Mouse (Mus musculus): ENCODE measurements around the gene Fuca2. TPM values are rescaled to one million over a fixed set of nuclear protein-coding genes. Genes with fewer than 3 reads are reported as not detected.
A peak's percentile ranks its signal among the peaks of the same experiment; 100 is the strongest.

Fuca2 gene
- polyA plus RNA-seq, 1 experiment from 2014 or later = 24.9 TPM

GRCm38 (mm10) chr10:13552646-13553497 lies 53.5 kb downstream of the Fuca2 start, which contains the start of the genes Adat2 and Pex3:
Adat2 (plus strand) TSS chr10:13552894.
Pex3 (minus strand) TSS chr10:13553142.
- Histone ChIP-seq H3K9ac (ENCODE audit: low read length) (peak within 1 kb of the TSS; percentile 75), H3K27me3 (ENCODE audit: control insufficient read depth, insufficient read depth, low read length) (no peaks in the 10 kb centered on the region), H3K4me1 (ENCODE audit: control insufficient read depth, insufficient read depth, low read length) (peaks cover 3% of the 10 kb centered on the region; the same call in 1 of the 2 replicates), H3K4me3 (ENCODE audit: low read depth, low read length) (peak within 1 kb of the TSS; percentile 62), H3K27ac (ENCODE audit: low read depth, low read length) (no peak within 1 kb of the TSS), H3K9me3 (ENCODE audit: control insufficient read depth, low read length) (no peaks in the 10 kb centered on the region), H3K4me2 (ENCODE audit: low read depth) (peak within 1 kb of the TSS; percentile 47), H3K36me3 (ENCODE audit: control insufficient read depth, insufficient read depth, low read length) (no peaks in the 10 kb centered on the region)
- DNase-seq (ENCODE audit: low spot score) = peak; percentile 91
- ATAC-seq (ENCODE audit: insufficient read depth, low FRiP score, low TSS enrichment) = peak; percentile 96
- WGBS = under 1% methylated on average over 51 of the region's 51 CpGs

DNA sequence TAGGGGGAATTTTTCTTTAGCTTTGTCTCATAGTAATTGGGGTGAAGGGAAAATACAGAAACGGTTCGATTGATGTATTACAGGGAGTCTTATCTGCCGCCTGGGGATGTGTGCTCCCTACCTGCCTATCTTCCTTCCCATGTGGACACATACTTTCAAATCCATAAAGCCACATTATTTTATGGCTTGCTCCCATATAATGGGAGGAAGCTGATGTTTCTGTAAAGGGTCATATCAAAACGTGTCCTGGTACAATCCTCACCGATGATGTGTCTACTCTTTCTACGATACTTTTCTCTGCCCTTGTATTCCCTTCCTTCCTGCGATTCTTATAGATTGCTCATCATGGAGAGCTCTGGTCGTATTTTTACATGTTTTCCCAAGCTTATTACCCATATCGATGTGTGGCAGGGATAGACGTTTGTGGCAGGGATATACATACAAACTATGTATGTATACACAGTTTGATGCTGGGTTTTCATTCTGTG lies 54.2 kb downstream of the Fuca2 start:
- 30% methylated on average over 10 of the region's 10 CpGs for WGBS
- peak; percentile 17; the same call in 1 of the 2 replicates for ATAC-seq (ENCODE audit: insufficient read depth, low FRiP score, low TSS enrichment)
- no peak for DNase-seq (ENCODE audit: low spot score)
- Histone ChIP-seq H3K27ac (ENCODE audit: low read depth, low read length) (no peak overlapping the region), H3K9me3 (ENCODE audit: control insufficient read depth, low read length) (no peaks in the 10 kb centered on the region), H3K4me1 (ENCODE audit: control insufficient read depth, insufficient read depth, low read length) (peaks cover 3% of the 10 kb centered on the region; the same call in 1 of the 2 replicates), H3K4me3 (ENCODE audit: low read depth, low read length) (peak overlapping the region; percentile 62), H3K9ac (ENCODE audit: low read length) (peak overlapping the region; percentile 75), H3K4me2 (ENCODE audit: low read depth) (peak overlapping the region; percentile 47), H3K36me3 (ENCODE audit: control insufficient read depth, insufficient read depth, low read length) (no peaks in the 10 kb centered on the region), H3K27me3 (ENCODE audit: control insufficient read depth, insufficient read depth, low read length) (no peaks in the 10 kb centered on the region)

DNA sequence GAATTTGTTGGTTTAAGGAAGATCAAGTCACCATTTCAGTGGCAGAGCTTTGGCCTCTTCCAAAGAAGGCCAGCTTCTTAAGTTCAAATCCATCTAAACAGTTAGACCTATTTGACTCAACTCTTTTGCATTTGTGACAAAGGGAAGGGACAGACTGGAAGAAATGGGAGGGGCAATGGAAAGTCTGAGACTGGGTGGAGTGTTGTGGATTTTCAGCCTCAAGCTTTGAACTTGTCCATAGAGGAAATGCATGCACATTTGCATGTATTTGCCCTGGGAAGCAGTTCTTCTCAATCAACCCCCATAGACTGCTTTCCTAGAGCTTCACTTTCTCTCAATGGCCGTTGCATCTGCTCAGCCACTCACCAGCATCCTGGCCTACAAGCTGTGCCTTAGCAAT lies 55.0 kb downstream of the Fuca2 start:
- WGBS = 94% methylated on average over 1 of the region's 1 CpGs
- no peak overlapping the region for H3K4me3 ChIP-seq (ENCODE audit: low read depth, low read length)
- no peaks in the 10 kb centered on the region for H3K9me3 ChIP-seq (ENCODE audit: control insufficient read depth, low read length)
- no peak overlapping the region for H3K4me2 ChIP-seq (ENCODE audit: low read depth)
- no peaks in the 10 kb centered on the region for H3K36me3 ChIP-seq (ENCODE audit: control insufficient read depth, insufficient read depth, low read length)
- H3K27ac ChIP-seq (ENCODE audit: low read depth, low read length) = no peak overlapping the region
- H3K4me1 ChIP-seq (ENCODE audit: control insufficient read depth, insufficient read depth, low read length) = peaks cover 3% of the 10 kb centered on the region; the same call in 1 of the 2 replicates
- H3K9ac ChIP-seq (ENCODE audit: low read length) = no peak overlapping the region
- no peaks in the 10 kb centered on the region for H3K27me3 ChIP-seq (ENCODE audit: control insufficient read depth, insufficient read depth, low read length)
- DNase-seq (ENCODE audit: low spot score) = no peak
- no peak for ATAC-seq (ENCODE audit: insufficient read depth, low FRiP score, low TSS enrichment)

DNA sequence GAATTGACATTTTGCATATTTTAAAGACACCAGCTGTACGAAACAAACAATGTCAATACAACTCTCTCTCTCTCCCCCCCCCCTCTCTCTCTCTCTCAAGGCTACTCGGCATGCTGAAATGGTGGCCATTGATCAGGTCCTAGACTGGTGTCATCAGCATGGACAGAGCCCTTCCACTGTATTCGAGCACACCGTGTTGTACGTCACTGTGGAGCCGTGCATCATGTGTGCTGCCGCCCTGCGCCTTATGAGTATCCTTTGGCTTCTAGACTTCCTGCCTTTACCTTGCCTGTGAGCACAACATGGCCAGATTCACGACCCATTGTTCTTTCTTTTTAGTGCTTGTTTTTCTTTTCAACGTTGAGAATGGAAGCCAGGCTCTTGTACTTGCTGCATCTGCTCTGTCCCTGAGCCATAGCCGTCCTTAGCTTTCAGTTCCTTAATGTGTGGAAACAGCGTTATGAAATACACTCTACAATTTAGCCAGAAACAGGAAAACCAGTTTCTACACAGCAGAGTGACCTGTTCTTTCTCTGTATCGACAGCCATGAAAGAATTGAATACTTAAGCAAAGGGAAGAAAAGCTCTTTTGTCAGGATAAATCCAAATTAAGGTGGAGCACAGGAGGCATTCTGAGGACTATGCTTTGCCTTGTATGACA lies 60.8 kb downstream of the Fuca2 start:
- no peak overlapping the region for H3K27ac ChIP-seq (ENCODE audit: low read depth, low read length)

DNA sequence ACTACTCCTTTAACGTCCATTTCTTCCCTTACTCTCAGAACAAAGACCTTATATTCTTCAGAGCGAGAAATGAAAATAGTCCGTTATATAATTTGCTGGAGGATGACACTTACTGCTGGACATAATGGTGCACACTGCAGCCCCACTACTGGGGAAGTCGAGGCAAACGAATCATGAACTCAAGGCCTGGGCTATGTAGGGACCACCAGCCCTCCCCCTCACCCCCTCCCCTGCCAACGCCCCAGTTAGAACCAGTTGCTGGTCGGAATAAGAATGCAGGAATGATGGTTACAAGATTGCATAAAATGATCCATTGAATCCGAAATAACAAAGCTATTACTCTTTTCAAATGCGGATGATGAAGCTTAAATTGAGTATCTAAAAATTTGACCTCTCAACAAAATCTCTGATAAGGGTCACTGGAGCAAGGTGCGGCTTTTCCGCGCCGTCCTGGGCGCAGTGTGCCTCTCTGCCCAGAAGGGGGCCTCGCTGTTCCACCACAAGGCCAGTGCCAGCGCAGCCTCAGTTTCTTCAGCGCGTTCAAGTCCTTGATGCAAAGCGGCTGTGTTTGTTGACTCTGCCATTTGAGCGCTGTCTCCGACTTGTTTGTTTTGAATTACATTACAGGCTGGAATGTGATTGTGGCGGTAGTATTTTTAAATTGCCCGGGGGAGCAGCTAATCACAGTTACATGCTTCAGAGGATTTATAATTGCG lies 65.2 kb downstream of the Fuca2 start:
- 26% methylated on average over 24 of the region's 24 CpGs for WGBS
- Histone ChIP-seq H3K9me3 (ENCODE audit: control insufficient read depth, low read length) (no peaks in the 10 kb centered on the region), H3K36me3 (ENCODE audit: control insufficient read depth, insufficient read depth, low read length) (no peaks in the 10 kb centered on the region), H3K27me3 (ENCODE audit: control insufficient read depth, insufficient read depth, low read length) (no peaks in the 10 kb centered on the region), H3K4me2 (ENCODE audit: low read depth) (peak overlapping the region; percentile 33), H3K9ac (ENCODE audit: low read length) (no peak overlapping the region), H3K4me1 (ENCODE audit: control insufficient read depth, insufficient read depth, low read length) (no peaks in the 10 kb centered on the region), H3K27ac (ENCODE audit: low read depth, low read length) (no peak overlapping the region), H3K4me3 (ENCODE audit: low read depth, low read length) (no peak overlapping the region)
- DNase-seq (ENCODE audit: low spot score) (peak; percentile 76), ATAC-seq (ENCODE audit: insufficient read depth, low FRiP score, low TSS enrichment) (peak; percentile 70)

More for the DNA sequence above, 60.8 kb downstream of the Fuca2 start:
- 92% methylated on average over 13 of the region's 13 CpGs for WGBS
- H3K4me2 ChIP-seq (ENCODE audit: low read depth) = no peak overlapping the region
- H3K9ac ChIP-seq (ENCODE audit: low read length) = no peak overlapping the region
- DNase-seq (ENCODE audit: low spot score) (no peak), ATAC-seq (ENCODE audit: insufficient read depth, low FRiP score, low TSS enrichment) (no peak)
- no peak overlapping the region for H3K4me3 ChIP-seq (ENCODE audit: low read depth, low read length)
- no peaks in the 10 kb centered on the region for H3K4me1 ChIP-seq (ENCODE audit: control insufficient read depth, insufficient read depth, low read length)
- H3K9me3 ChIP-seq (ENCODE audit: control insufficient read depth, low read length) = no peaks in the 10 kb centered on the region
- no peaks in the 10 kb centered on the region for H3K36me3 ChIP-seq (ENCODE audit: control insufficient read depth, insufficient read depth, low read length)
- H3K27me3 ChIP-seq (ENCODE audit: control insufficient read depth, insufficient read depth, low read length) = no peaks in the 10 kb centered on the region

- Histone ChIP-seq H3K27ac (ENCODE audit: low read depth, low read length) (no peak overlapping the region), H3K9me3 (ENCODE audit: control insufficient read depth, low read length) (no peaks in the 10 kb centered on the region), H3K36me3 (ENCODE audit: control insufficient read depth, insufficient read depth, low read length) (no peaks in the 10 kb centered on the region), H3K4me1 (ENCODE audit: control insufficient read depth, insufficient read depth, low read length) (0 out of 2 replicates have a peak, but pooled peaks cover 1% of the 10 kb centered on the region), H3K27me3 (ENCODE audit: control insufficient read depth, insufficient read depth, low read length) (no peaks in the 10 kb centered on the region), H3K4me3 (ENCODE audit: low read depth, low read length) (no peak overlapping the region), H3K9ac (ENCODE audit: low read length) (no peak overlapping the region), H3K4me2 (ENCODE audit: low read depth) (peak overlapping the region; percentile 33)
- DNase-seq (ENCODE audit: low spot score) (no peak), ATAC-seq (ENCODE audit: insufficient read depth, low FRiP score, low TSS enrichment) (no peak)
- WGBS = 43% methylated on average over 8 of the region's 8 CpGs
Measured at GRCm38 (mm10) chr10:13565080-13565448, 65.7 kb downstream of the Fuca2 start.

DNA sequence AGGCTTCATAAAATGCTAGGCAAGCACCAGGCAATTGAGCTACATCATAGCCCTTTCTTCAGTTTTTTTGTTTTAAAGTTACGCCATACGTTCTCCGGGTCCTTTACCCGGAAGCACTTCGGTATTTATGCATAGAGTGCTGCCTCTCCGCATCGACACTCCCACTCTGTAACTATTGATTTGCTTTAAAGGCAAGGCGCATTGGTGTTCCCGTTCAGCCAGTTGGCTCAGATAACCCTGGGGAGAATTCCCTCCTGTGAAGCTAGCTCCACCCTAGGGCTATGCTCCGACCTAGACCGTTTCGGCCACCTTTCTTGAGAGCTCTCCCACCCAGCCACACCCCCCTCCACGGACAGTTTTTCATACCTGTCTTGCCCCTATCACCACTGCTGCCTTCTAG lies 67.1 kb downstream of the Fuca2 start:
- no peak for ATAC-seq (ENCODE audit: insufficient read depth, low FRiP score, low TSS enrichment)
- Histone ChIP-seq H3K27ac (ENCODE audit: low read depth, low read length) (no peak overlapping the region), H3K27me3 (ENCODE audit: control insufficient read depth, insufficient read depth, low read length) (no peaks in the 10 kb centered on the region), H3K36me3 (ENCODE audit: control insufficient read depth, insufficient read depth, low read length) (no peaks in the 10 kb centered on the region), H3K4me1 (ENCODE audit: control insufficient read depth, insufficient read depth, low read length) (peaks cover 11% of the 10 kb centered on the region; the same call in 1 of the 2 replicates), H3K4me3 (ENCODE audit: low read depth, low read length) (no peak overlapping the region), H3K9ac (ENCODE audit: low read length) (no peak overlapping the region), H3K4me2 (ENCODE audit: low read depth) (no peak overlapping the region), H3K9me3 (ENCODE audit: control insufficient read depth, low read length) (no peaks in the 10 kb centered on the region)
- no peak for DNase-seq (ENCODE audit: low spot score)
- 59% methylated on average over 13 of the region's 13 CpGs for WGBS
